Mouse (Mus musculus) MEL (cell line): Measurements from ENCODE around the gene She. TPM values are rescaled to one million over a fixed set of nuclear protein-coding genes. Genes with fewer than 3 reads are reported as not detected.

Source experiments
- DNase-seq: peaks from one replicate; pipeline ENCODE4 v3.0.0; 2011; ENCODE audit warnings: low read depth, low spot score
- H3K27ac ChIP-seq: 2 replicates; pipeline ENCODE4 v1.5.1; 2012; ENCODE audit warnings: low read depth, mild to moderate bottlenecking, control low read depth, low read length, moderate library complexity; ENCODE audit not compliant: control insufficient read depth
- H3K27me3 ChIP-seq, 2 experiments: fragments of 150-350 bp in 1 of 2; sonication (generic) in 1 of 2; 2 replicates each; pipeline ENCODE4 v1.6.1; 2012; ENCODE audit warnings: low read length in 2 of 2, mild to moderate bottlenecking in 2 of 2, improper control_type of control experiment in 1 of 2, moderate library complexity in 1 of 2; ENCODE audit not compliant: insufficient read depth in 2 of 2, control insufficient read depth in 1 of 2
- H3K36me3 ChIP-seq, 2 experiments: 2 replicates each; pipeline ENCODE4 v1.6.1; 2012 to 2014; ENCODE audit warnings: low read length in 2 of 2, improper control_type of control experiment in 1 of 2, inconsistent platforms in 1 of 2, mild to moderate bottlenecking in 1 of 2; ENCODE audit not compliant: insufficient read depth in 2 of 2, control insufficient read depth in 1 of 2
- H3K4me1 ChIP-seq, 2 experiments: fragments of 150-350 bp in 1 of 2; sonication (generic) in 1 of 2; 2 replicates each; pipeline ENCODE4 v1.6.1; 2012; ENCODE audit warnings: low read length in 2 of 2, improper control_type of control experiment in 1 of 2, mild to moderate bottlenecking in 1 of 2; ENCODE audit not compliant: insufficient read depth in 2 of 2, control insufficient read depth in 1 of 2
- H3K4me3 ChIP-seq, 2 experiments: fragments of 150-350 bp in 1 of 2; sonication (generic) in 1 of 2; 2 replicates each; pipeline ENCODE4 v1.5.1; 2012; ENCODE audit warnings: low read depth in 2 of 2, low read length in 2 of 2, mild to moderate bottlenecking in 2 of 2, moderate library complexity in 2 of 2, control low read depth in 1 of 2, improper control_type of control experiment in 1 of 2; ENCODE audit not compliant: control insufficient read depth in 1 of 2, insufficient read depth in 1 of 2
- H3K79me2 ChIP-seq: 2 replicates; pipeline ENCODE4 v1.6.1; 2012; ENCODE audit warnings: mild to moderate bottlenecking, low read length, moderate library complexity; ENCODE audit not compliant: control insufficient read depth, poor library complexity, insufficient read depth
- H3K9ac ChIP-seq: 2 replicates; pipeline ENCODE4 v1.6.1; 2012; ENCODE audit warnings: low read depth, mild to moderate bottlenecking, control low read depth, low read length, moderate library complexity; ENCODE audit not compliant: control insufficient read depth, poor library complexity, severe bottlenecking
- H3K9me3 ChIP-seq: fragments of 150-350 bp; sonication (generic); replicated peaks from 2 replicates; pipeline ENCODE4 v1.6.1; 2012; ENCODE audit warnings: mild to moderate bottlenecking, low read length, improper control_type of control experiment, moderate library complexity; ENCODE audit not compliant: insufficient read depth
- CHD2 ChIP-seq: IDR thresholded peaks from 2 replicates; pipeline ENCODE4 v1.6.1; 2011; ENCODE audit warnings: low read length, improper control_type of control experiment
- E2F4 ChIP-seq: IDR thresholded peaks from 2 replicates; pipeline ENCODE4 v1.6.1; 2011; ENCODE audit warnings: low read depth, low read length, improper control_type of control experiment, borderline replicate concordance
- ELF1 ChIP-seq: IDR thresholded peaks from 2 replicates; pipeline ENCODE4 v1.6.1; 2014; ENCODE audit warnings: low read depth, mild to moderate bottlenecking, inconsistent platforms, low read length, improper control_type of control experiment, moderate library complexity
- EP300 ChIP-seq, 2 experiments: IDR thresholded peaks; 2 replicates each; pipeline ENCODE4 v1.6.1; 2011; ENCODE audit warnings: improper control_type of control experiment in 2 of 2, low read length in 2 of 2, low read depth in 1 of 2, mild to moderate bottlenecking in 1 of 2
- JUND ChIP-seq: IDR thresholded peaks from 2 replicates; pipeline ENCODE4 v1.6.1; 2011; ENCODE audit warnings: low read depth, mild to moderate bottlenecking, improper control_type of control experiment, low read length
- MAFK ChIP-seq: IDR thresholded peaks from 2 replicates; pipeline ENCODE4 v1.6.1; 2011; ENCODE audit warnings: low read depth, mild to moderate bottlenecking, low read length, improper control_type of control experiment, borderline replicate concordance
- MAZ ChIP-seq: IDR thresholded peaks from 2 replicates; pipeline ENCODE4 v1.6.1; 2012; ENCODE audit warnings: low read depth, mild to moderate bottlenecking, inconsistent platforms, low read length, improper control_type of control experiment
- MYB ChIP-seq: IDR thresholded peaks from 2 replicates; pipeline ENCODE4 v1.6.1; 2011; ENCODE audit warnings: mild to moderate bottlenecking, low read depth, low read length, improper control_type of control experiment
- NELFE ChIP-seq: IDR thresholded peaks from 2 replicates; pipeline ENCODE4 v1.6.1; 2011; ENCODE audit warnings: low read depth, low read length, improper control_type of control experiment
- NRF1 ChIP-seq: IDR thresholded peaks from 2 replicates; pipeline ENCODE4 v1.6.1; 2014; ENCODE audit warnings: low read depth, mild to moderate bottlenecking, inconsistent platforms, low read length, improper control_type of control experiment, moderate library complexity; ENCODE audit not compliant: poor library complexity, insufficient read depth, severe bottlenecking
- RAD21 ChIP-seq: IDR thresholded peaks from 2 replicates; pipeline ENCODE4 v1.6.1; 2011; ENCODE audit warnings: mild to moderate bottlenecking, low read depth, low read length, improper control_type of control experiment
- TBP ChIP-seq: IDR thresholded peaks from 2 replicates; pipeline ENCODE4 v1.8.0; 2011; ENCODE audit warnings: low read depth, low read length, improper control_type of control experiment
- TCF12 ChIP-seq: IDR thresholded peaks from 2 replicates; pipeline ENCODE4 v1.6.1; 2014; ENCODE audit warnings: low read depth, mild to moderate bottlenecking, inconsistent platforms, low read length, improper control_type of control experiment, moderate library complexity
- UBTF ChIP-seq: IDR thresholded peaks from 2 replicates; pipeline ENCODE4 v1.6.1; 2012; ENCODE audit warnings: low read depth, mild to moderate bottlenecking, inconsistent platforms, low read length, improper control_type of control experiment, moderate library complexity, borderline replicate concordance; ENCODE audit not compliant: insufficient read depth
- ZMIZ1 ChIP-seq: IDR thresholded peaks from 2 replicates; pipeline ENCODE4 v1.6.1; 2012; ENCODE audit warnings: low read depth, mild to moderate bottlenecking, inconsistent platforms, low read length, improper control_type of control experiment, moderate library complexity
- polyA plus RNA-seq, 2 experiments: library from polyadenylated mRNA; stranded (reverse) in 1 of 2; unstranded in 1 of 2; fragments of >175 nt in 1 of 2; fragments of >200 nt in 1 of 2; gene quantifications; 2 replicates each; pipeline versions ENCODE4 v1.2.1 to v1.2.4; 2012; ENCODE audit warnings: low replicate concordance in 2 of 2, low read depth in 1 of 2; ENCODE audit not compliant: insufficient read length in 2 of 2, insufficient read depth in 1 of 2, missing spikeins in 1 of 2
- total RNA-seq: library from RNA; depleted of rRNA; stranded (reverse); fragments of 300-350 nt; gene quantifications from 2 replicates; pipeline ENCODE4 v1.2.3, GENCODE M21; 2012; rRNA removed

Gene She
- total and polyA plus RNA-seq, 3 experiments = 3.3 to 3.5 TPM; not detected in 1

DNA sequence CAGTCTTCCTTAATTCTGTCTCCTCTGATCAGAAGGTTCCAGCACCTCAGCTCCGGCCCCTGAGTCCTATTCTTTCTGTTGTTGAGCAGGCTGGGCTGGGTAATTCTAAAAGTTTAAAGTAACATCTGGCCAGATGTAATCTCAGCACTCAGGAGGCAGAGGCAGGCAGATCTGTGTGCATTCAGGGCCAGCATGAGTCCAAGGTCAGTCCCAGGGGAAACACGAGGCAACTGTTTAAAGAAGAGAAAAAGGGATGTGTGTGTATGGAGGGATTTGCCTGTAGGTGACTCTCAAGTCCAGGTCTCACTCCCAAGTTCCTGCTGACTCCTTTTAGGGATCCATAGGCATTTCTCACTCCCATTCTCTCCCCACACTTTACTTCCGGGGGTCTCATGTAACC is 76.7 kb downstream of the She start:
- H3K4me1 ChIP-seq = peaks cover 2 to 33% of the 10 kb centered on the region in 2 experiments
- no peak for TF ChIP-seq EP300 (IDR thresholded peaks at IDR 0.05; ENCODE audit: low read depth in 1 of 2, low read length in 2 of 2)
- TF ChIP-seq JUND = no peak
- no peak for TF ChIP-seq UBTF
- TF ChIP-seq E2F4 = no peak
- no peak for TF ChIP-seq RAD21
- TF ChIP-seq NRF1 = no peak
- no peak for TF ChIP-seq MAZ
- no peak for TF ChIP-seq MYB
- no peak for TF ChIP-seq ELF1
- no peak for TF ChIP-seq TCF12
- no peak for TF ChIP-seq CHD2
- no peak for TF ChIP-seq TBP
- TF ChIP-seq NELFE = no peak
- no peak for TF ChIP-seq MAFK
- no peak for TF ChIP-seq ZMIZ1
- DNase-seq = no peak

More for the DNA sequence above, 76.7 kb downstream of the She start:
- Histone ChIP-seq H3K9me3 (no peaks in the 10 kb centered on the region), H3K4me3 (no peak overlapping the region), H3K27ac (no peak overlapping the region), H3K27me3 (no peaks in the 10 kb centered on the region), H3K36me3 (peaks cover 0 to 19% of the 10 kb centered on the region in 2 experiments; a peak in 2 of 4 replicates), H3K79me2 (no peaks in the 10 kb centered on the region), H3K9ac (no peak overlapping the region)

Other genes with a start within 250 kb of the She start
- 26.1 and 26.7 TPM in 2 replicates for gene Adar, start 116.3 kb upstream of the She start, total RNA-seq
- 100 to 1,000 TPM in 1 of 2 experiments, 10 to 100 TPM in 1; 45.1 to 124 TPM for gene Adar, start 116.3 kb upstream of the She start, polyA plus RNA-seq
- 0.98 and 1.6 TPM in 2 replicates for gene Chrnb2, start 66.7 kb upstream of the She start, total RNA-seq
- 1 to 10 TPM in 1 of 2 experiments, not detected in 1; 4.0 TPM for gene Chrnb2, start 66.7 kb upstream of the She start, polyA plus RNA-seq
- gene Ube2q1, start 57.8 kb upstream of the She start, total RNA-seq = 72.6 and 73.8 TPM in 2 replicates
- 100 to 1,000 TPM in 1 of 2 experiments, 10 to 100 TPM in 1; 89.0 to 162 TPM for gene Ube2q1, start 57.8 kb upstream of the She start, polyA plus RNA-seq
- 0.13 and 0.15 TPM in 2 replicates for gene Il6ra, start 81.8 kb downstream of the She start, total RNA-seq
- 1 to 10 TPM in 1 of 2 experiments, not detected in 1; 3.4 TPM for gene Il6ra, start 81.8 kb downstream of the She start, polyA plus RNA-seq
- gene Atp8b2, start 132.1 kb downstream of the She start, total RNA-seq = 26.2 and 27.1 TPM in 2 replicates
- gene Atp8b2, start 132.1 kb downstream of the She start, polyA plus RNA-seq = 10 to 100 TPM in 1 of 2 experiments, not detected in 1; 44.7 TPM
- gene Hax1, start 167.4 kb downstream of the She start, total RNA-seq = 232 and 318 TPM in 2 replicates
- 100 to 1,000 TPM in 1 of 2 experiments, not detected in 1; 322 TPM for gene Hax1, start 167.4 kb downstream of the She start, polyA plus RNA-seq
- 152 and 161 TPM in 2 replicates for gene 4933434E20Rik, start 220.3 kb downstream of the She start, total RNA-seq
- gene 4933434E20Rik, start 220.3 kb downstream of the She start, polyA plus RNA-seq = 100 to 1,000 TPM; 184 to 227 TPM
- 102 and 107 TPM in 2 replicates for gene Ubap2l, start 221.3 kb downstream of the She start, total RNA-seq
- 100 to 1,000 TPM; 247 to 442 TPM for gene Ubap2l, start 221.3 kb downstream of the She start, polyA plus RNA-seq
- 274 and 314 TPM in 2 replicates for gene Tpm3, start 241.3 kb downstream of the She start, total RNA-seq
- 100 to 1,000 TPM; 205 to 273 TPM for gene Tpm3, start 241.3 kb downstream of the She start, polyA plus RNA-seq